Mouse (Mus musculus): ENCODE results near the gene Sh3glb1.

- no peak for TF ChIP-seq POLR2A (IDR thresholded peaks at IDR 0.05; ENCODE audit: control insufficient read depth, extremely low read depth, insufficient read depth, low read length, poor library complexity)
- no peak for TF ChIP-seq CTCF (IDR thresholded peaks at IDR 0.05; ENCODE audit: borderline replicate concordance, control insufficient read depth, extremely low read depth, insufficient read depth, low read length, poor library complexity)
Observed at GRCm38 (mm10) chr3:144642141-144642540, 78.0 kb downstream of the Sh3glb1 start.
